Mouse (Mus musculus) frontal cortex, postnatal 25 days (tissue): Measurements from ENCODE around the gene Asb4.
A peak's percentile ranks its signal among the peaks of the same experiment; 100 is the strongest.

ENCODE experiments used
- DNase-seq, 2 experiments: peaks; one replicate each; pipeline ENCODE4 v3.0.0; 2022; ENCODE audit warnings: low spot score in 2 of 2

The Asb4 gene

GRCm38 (mm10) chr6:5390952-5391351 lies 7.8 kb downstream of the Asb4 start:
- no peak for DNase-seq

- DNase-seq = no peak
Observed at GRCm38 (mm10) chr6:5394971-5395370, 11.8 kb downstream of the Asb4 start.

GRCm38 (mm10) chr6:5396797-5397196 lies 13.6 kb downstream of the Asb4 start:
- DNase-seq = no peak

DNA sequence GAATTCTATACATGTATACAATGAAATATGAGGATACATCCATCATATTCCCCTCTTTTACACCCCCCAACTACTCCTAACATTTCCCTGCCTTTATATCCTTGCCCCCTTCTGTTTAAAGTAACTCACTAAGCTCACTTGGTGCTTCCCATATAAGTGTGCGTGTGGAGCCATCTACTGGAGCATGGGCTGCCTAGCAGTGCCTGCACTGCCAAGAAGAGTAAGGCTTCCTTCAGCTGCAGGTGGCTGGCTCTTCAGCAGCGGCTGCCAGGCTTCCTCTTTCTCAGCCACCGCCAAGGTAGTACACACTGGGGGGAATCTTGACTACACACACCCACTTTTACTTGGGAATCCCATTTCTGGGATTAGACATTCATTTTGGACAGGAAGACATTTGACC lies 18.2 kb downstream of the Asb4 start:
- peak; percentile 43 to 45 for DNase-seq

GRCm38 (mm10) chr6:5403095-5403815 lies 20.1 kb downstream of the Asb4 start:
- DNase-seq = no peak

DNA sequence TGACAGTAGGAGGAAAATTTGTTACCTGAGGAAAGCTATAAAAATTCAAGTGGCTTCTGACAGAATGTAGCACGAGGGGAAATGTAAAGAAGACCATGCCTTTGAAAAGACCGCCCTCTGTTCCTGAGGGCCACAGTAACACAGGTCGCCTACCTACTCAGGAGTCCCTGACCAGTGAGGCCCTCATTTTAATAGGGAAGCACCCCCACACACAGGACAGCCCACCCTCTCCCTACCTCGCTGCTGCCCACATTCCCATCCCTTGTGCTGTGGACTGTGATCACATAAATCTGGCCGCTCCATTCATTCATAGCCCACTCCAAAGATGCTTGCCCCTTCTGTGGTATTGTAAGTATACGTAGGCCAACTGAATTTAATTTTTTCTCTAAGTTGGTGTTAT lies 20.8 kb downstream of the Asb4 start:
- DNase-seq = no peak

GRCm38 (mm10) chr6:5408451-5409177 lies 25.4 kb downstream of the Asb4 start:
- DNase-seq = no peak

GRCm38 (mm10) chr6:5409676-5410075 lies 26.5 kb downstream of the Asb4 start:
- no peak for DNase-seq

DNA sequence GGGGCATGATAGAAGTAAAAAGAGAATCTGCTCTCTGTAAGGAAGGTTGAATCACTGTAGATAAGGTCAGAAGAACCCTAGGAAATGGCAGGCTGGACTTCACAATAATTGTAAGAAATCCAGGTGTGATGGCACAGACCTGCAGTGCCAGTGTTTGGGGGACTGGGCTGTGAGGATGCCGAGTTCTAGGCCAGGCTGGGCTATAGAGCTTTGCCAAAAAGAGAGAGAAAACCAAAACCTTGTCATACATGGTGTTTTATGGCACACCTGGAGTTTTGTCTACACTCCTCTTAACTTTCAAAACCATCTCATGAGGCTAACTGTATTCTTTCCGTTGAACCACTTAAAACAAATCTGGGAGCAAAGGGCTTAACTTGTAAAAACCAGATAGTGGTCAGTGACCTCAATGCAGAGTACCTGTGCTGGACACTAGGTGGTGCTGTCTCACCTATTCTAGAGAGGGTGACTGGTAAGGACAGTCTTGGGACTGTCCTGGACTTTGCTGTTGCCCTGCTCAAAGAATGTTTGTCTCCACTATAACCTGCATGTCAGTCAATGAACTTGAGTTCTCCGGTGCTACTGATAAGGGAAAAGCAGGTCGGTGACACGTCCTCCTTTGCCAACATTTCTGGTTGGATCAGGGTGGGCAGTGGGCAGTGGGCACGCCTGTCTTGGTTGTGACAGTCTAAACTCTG lies 27.7 kb downstream of the Asb4 start:
- DNase-seq = peak; percentile 26 to 50

DNA sequence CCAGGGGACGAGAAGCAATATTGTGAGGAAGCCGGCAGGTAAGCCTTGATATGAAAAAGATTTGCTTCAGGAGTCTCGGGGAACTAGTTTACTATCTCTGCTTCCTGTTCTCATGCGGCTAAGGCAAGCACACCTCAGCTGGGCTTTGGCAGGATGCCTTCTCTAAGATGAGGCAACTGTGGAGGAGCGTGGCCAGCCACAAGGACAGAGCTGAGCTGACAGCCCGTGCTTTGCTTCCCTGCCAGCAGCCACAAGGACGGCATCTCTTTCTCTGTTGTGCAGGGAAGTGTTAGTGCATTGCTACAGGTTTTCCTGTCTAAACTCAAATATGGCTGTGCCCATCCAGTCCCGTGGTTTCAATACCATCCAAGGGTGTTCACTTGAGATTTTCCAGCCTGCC lies 30.1 kb downstream of the Asb4 start:
- DNase-seq = no peak

DNA sequence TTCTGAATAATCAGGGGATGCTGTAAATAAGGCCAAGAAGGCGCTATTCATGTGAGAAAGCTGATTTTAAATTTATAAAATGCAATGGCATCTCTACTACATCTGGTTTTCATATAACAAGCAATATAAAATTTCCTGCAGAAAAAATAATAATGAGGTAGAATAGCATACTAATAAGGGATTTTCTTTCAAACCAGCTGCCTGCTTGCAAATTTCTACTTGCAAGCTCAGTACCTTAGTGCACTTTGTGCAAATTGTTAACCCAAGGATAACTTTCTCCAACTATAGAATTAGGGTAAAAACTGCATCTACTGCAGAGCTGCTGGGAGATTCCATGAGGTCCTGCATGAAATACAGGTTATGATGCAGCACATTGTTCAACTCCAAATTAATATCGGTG lies 38.3 kb downstream of the Asb4 start:
- no peak for DNase-seq

DNA sequence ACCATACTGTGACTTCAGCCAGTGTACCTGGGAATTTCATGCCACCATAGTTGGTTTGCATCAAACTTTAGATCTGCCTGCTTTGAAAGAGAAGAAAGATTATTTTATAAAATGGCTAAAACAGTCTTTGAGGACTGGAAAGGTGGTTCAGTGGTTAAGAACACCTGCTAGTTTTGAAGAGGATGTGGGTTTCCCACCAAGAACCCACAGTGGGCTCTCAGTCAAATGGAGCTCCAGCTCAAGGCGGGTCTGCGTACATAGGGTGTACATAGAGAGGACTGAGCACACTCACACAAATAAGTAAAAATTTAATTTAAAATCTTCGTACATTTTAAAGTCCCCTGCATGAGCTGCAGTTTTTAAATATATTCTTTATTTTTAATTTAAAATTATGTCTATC lies 39.2 kb downstream of the Asb4 start:
- no peak for DNase-seq

DNA sequence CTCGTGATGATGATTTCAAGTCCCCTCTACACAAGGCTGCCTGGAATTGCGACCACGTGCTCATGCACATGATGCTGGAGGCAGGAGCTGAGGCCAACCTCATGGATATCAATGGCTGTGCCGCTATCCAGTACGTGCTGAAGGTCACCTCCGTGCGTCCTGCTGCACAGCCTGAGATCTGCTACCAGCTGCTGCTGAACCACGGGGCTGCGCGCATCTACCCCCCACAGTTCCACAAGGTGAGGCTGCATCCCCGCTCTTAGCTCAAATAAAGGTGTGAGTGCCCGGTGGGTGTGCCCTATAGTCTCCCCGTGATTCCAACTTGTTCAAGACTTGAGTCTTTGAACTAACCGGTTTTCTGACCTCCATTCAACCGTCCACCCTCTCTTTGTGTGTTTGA lies 40.4 kb downstream of the Asb4 start:
- DNase-seq = no peak

DNA sequence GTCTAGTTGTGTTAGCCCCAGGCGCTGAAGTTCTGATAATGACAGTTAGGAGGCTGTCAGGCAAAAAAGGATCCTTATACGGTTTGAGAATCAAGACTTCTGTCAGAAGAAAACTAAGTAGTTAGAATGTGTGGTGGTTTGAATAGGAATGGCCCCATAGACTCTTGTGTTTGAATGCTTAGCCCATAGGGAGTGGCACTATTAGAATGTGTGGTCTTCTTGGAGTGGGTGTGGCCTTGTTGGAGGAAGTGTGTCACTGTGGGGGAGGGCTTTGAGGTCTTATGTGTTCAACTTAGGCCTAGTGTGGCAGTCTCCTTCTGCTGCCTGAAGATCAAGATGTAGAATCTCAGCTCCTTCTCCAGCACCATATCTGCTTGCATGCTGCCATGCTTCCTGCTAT lies 43.8 kb downstream of the Asb4 start:
- no peak for DNase-seq

GRCm38 (mm10) chr6:5429562-5429961 lies 46.4 kb downstream of the Asb4 start:
- no peak for DNase-seq

- no peak for DNase-seq
Observed at GRCm38 (mm10) chr6:5429982-5430550, 46.9 kb downstream of the Asb4 start.

GRCm38 (mm10) chr6:5433887-5434286 lies 50.7 kb downstream of the Asb4 start:
- no peak for DNase-seq

- DNase-seq = no peak
Observed at GRCm38 (mm10) chr6:5437757-5438156, 54.6 kb downstream of the Asb4 start.

- DNase-seq = no peak
Observed at GRCm38 (mm10) chr6:5441221-5441620, 58.0 kb downstream of the Asb4 start.

- DNase-seq = no peak
Observed at GRCm38 (mm10) chr6:5442316-5443085, 59.3 kb downstream of the Asb4 start.

DNA sequence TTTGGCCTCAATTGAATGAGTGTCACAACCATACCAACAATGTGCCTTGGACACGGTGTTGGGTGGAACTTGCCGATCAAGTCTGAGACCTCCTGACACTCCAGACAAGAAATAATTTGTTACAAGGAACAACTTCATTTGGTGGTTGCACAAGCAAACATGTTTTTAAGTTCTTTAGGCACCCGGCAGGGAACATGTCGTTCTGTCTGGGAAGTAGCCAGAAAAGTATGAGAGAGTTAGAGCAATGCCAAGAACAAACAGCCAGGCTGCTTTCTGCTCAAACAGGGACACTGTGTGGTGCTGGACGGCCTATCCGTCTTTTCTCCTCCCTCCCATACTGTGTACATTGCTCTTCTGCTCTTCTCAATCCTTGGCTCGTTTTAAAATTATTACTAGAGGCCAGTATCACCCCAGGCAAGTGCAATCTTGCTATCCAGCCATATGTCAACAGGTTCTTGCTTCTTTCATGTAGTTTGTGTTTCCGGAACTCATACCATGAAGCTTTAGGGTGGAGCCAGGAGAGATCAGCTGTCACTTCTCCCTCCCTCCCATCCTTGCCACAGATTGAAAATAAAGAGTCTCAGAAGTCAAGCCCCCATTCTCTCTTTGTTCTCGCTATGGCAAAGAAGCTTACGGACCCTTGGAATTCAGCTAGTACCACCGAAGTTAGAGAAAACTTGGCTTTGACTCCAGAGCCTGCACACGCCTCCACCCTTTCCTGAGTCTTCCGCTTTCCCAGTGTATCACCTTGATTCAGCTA lies 60.1 kb downstream of the Asb4 start:
- DNase-seq = no peak
